Mouse (Mus musculus) forebrain, embryonic 14.5 days (tissue): ENCODE measurements around the gene Kank2. TPM values are rescaled to one million over a fixed set of nuclear protein-coding genes. Genes with fewer than 3 reads are reported as not detected.

Source experiments
- ATAC-seq: fragments of 200-750 bp; cut with Nextera tagmentation; 2 replicates; pipeline ENCODE4 v1.8.0; 2017; ENCODE audit warnings: mild to moderate bottlenecking, moderate library complexity
- DNase-seq: peaks from one replicate; pipeline ENCODE4 v3.0.0-alpha.2; 2015; ENCODE audit warnings: low spot score
- H3K27ac ChIP-seq: fragments of 300-500 bp; sonication (generic); 2 replicates; pipeline ENCODE4 v1.5.1; 2014; ENCODE audit warnings: low read depth, mild to moderate bottlenecking, control low read depth, low read length, moderate library complexity
- H3K27me3 ChIP-seq: fragments of 300-500 bp; sonication (generic); replicated peaks from 2 replicates; pipeline ENCODE4 v1.6.1; 2014; ENCODE audit warnings: low read length, control low read depth, mixed read lengths; ENCODE audit not compliant: control insufficient read depth, insufficient read depth
- H3K36me3 ChIP-seq: fragments of 300-500 bp; sonication (generic); 2 replicates; pipeline ENCODE4 v1.6.1; 2014; ENCODE audit warnings: low read length, control low read depth; ENCODE audit not compliant: control insufficient read depth, insufficient read depth
- H3K4me1 ChIP-seq: fragments of 300-500 bp; sonication (generic); 2 replicates; pipeline ENCODE4 v1.6.1; 2014; ENCODE audit warnings: antibody characterized with exemption, low read length, control low read depth; ENCODE audit not compliant: control insufficient read depth, insufficient read depth
- H3K4me2 ChIP-seq: fragments of 300-500 bp; sonication (generic); 2 replicates; pipeline ENCODE4 v1.6.1; 2014; ENCODE audit warnings: mild to moderate bottlenecking, control low read depth, low read length
- H3K4me3 ChIP-seq: fragments of 300-500 bp; sonication (generic); 2 replicates; pipeline ENCODE4 v1.5.1; 2014; ENCODE audit warnings: low read depth, low read length, control low read depth
- H3K9ac ChIP-seq: fragments of 300-500 bp; sonication (generic); 2 replicates; pipeline ENCODE4 v1.6.1; 2014; ENCODE audit warnings: mild to moderate bottlenecking, low read length, control low read depth, moderate library complexity
- H3K9me3 ChIP-seq: fragments of 300-500 bp; sonication (generic); replicated peaks from 2 replicates; pipeline ENCODE4 v1.6.1; 2016; ENCODE audit warnings: low read length, control low read depth, mixed read lengths; ENCODE audit not compliant: control insufficient read depth
- WGBS: fragments of 180-500 bp; shearing (Covaris S2); extraction: QIAGEN DNeasy Blood & Tissue Kit; methylation state at CpG from one replicate; pipeline ENCODE4 v1.1.7; 2014; 5-methylcytosine and 5-hydroxymethylcytosine counted together
- polyA plus RNA-seq: library from polyadenylated mRNA; unstranded; fragments of >200 nt; fragmentation: Nextera tagmentation; extraction: Ambion mirVana; gene quantifications from 2 replicates; pipeline ENCODE4 v1.2.1, GENCODE M21; 2014

Gene Kank2
- polyA plus RNA-seq, 1 experiment from 2014 or later, result 0.99 TPM

DNA sequence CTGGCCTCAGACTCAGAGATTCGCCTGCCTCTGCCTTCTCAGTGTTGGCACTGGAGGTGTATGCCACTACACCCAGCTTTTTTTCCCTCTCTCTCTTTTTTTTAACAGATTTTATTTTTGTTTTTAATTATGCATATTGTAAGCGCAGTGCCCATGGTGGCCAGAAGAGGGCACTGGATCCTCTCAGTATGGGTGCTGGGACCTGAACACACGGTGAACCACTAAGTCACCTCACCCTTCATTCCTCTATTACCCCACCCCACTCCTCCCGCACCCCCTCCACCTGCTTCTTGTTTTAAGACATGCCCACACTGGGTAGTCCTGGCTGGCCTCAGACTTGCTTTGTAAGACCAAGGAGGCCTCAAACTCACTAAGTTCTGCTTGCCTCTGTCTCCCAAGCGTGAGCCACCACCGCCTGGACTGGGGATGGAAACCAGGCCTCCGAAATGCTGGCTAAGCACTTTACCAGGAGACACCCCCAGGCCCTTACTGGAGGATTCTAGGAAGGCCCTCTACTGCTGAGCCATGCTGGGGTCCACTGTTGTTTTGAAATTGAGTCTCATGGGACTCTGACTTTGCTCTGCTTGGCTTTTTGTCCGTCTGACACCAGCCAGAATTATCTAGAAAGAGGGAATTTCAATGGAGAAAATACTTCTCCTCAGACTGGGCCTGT, 41.7 kb upstream of the Kank2 start:
- ATAC-seq (0 out of 2 replicates have a peak, but pooled peaks have one; percentile 54), DNase-seq (peak; percentile 60)
- 56% methylated on average over 8 of the region's 8 CpGs for WGBS

DNA sequence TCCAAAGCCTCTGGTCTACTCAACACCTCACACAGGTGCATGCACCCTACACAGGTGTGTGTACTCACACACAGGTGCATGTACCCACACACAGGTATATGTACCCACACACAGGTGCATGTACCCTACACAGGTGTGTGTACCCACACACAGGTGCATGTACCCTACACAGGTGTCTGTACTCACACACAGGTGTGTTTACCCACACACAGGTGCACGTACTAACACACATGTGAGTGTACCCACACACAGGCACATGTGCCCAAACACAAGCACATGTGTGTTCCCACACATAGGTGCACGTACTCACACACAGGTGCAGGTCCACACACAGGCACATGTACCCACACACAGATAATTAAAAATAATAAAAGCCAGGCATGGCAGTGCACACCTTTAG, 39.1 kb upstream of the Kank2 start:
- Histone ChIP-seq H3K27me3 (no peaks in the 10 kb centered on the region), H3K4me2 (no peak overlapping the region), H3K9me3 (no peaks in the 10 kb centered on the region), H3K9ac (no peak overlapping the region), H3K4me1 (no peaks in the 10 kb centered on the region), H3K4me3 (no peak overlapping the region), H3K36me3 (no peaks in the 10 kb centered on the region), H3K27ac (no peak overlapping the region)
- no peak for ATAC-seq
- DNase-seq, result no peak
- WGBS, result 95% methylated on average over 2 of the region's 2 CpGs

More for the DNA sequence above, 41.7 kb upstream of the Kank2 start:
- Histone ChIP-seq H3K9me3 (no peaks in the 10 kb centered on the region), H3K4me1 (no peaks in the 10 kb centered on the region), H3K9ac (no peak overlapping the region), H3K27ac (no peak overlapping the region), H3K4me2 (no peak overlapping the region), H3K36me3 (no peaks in the 10 kb centered on the region), H3K27me3 (no peaks in the 10 kb centered on the region), H3K4me3 (no peak overlapping the region)

DNA sequence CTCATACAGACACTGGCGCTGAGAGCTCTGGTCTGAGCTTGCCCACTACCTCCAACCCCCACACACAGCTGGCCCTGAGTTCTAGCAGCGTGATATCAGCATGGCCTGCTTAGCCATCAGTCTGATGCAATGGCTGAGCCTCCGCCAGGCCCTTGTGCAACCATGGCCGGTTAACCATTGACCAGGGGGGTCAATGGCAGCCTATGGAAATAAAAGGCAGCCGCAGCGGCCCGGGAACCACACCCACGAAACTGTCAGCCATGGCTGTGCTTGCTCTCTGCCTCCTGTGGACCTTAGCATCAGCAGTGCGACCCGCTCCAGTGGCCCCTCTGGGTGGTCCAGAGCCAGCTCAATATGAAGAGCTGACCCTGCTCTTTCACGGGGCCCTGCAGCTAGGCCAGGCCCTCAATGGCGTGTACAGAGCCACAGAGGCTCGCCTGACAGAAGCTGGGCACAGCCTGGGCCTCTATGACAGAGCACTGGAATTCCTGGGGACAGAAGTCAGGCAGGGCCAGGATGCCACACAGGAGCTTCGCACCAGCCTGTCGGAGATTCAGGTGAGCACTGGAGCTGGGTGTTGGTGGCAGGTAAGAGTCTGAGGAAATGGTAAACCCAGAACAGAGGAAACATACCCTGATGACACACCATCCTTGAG, 36.8 kb upstream of the Kank2 start, which contains the start of gene Angptl8:
TSS of gene Angptl8 (plus strand) at position 253 of the 655 bp plus-strand sequence.
- ATAC-seq, result no peak
- Histone ChIP-seq H3K4me1 (no peaks in the 10 kb centered on the region), H3K9ac (no peak within 1 kb of the TSS), H3K4me2 (no peak within 1 kb of the TSS), H3K36me3 (no peaks in the 10 kb centered on the region), H3K27me3 (no peaks in the 10 kb centered on the region), H3K9me3 (no peaks in the 10 kb centered on the region), H3K4me3 (no peak within 1 kb of the TSS), H3K27ac (no peak within 1 kb of the TSS)
- no peak for DNase-seq
- 87% methylated on average over 15 of the region's 15 CpGs for WGBS

DNA sequence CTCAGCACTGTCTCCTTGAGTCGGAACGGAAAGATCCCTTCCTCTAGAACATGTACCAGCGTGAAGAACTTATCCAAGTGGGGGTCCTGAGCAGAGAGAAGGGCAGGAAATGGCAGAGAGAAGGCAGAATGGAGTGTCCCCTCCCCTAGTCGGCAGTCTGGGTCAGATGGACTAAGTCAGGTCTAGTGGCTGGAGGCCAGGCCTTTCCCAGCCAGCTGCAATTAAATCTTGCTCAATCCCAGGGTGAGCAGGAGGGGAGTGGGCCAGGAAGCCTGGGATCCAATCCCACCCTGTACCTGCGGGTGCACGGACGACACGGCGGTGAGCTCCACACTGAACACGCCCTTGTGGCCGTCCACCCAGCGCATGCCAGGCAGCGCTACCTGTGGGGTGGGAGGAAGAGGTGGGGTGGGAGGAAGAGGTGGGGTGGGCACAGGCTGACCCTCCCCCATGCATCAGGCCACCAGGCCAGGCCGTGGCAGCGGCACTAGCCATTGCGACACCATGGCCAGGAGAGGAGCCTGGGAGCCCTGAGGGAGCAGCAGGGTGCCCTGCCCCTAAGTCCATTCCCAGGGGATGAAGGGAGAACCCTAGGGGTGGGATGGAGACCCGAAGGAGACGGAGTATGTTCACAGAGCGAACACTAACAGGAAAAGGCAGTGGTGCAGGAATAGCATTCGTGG, 33.2 kb upstream of the Kank2 start:
- 88% methylated on average over 20 of the region's 20 CpGs for WGBS
- H3K9me3 ChIP-seq, result no peaks in the 10 kb centered on the region
- H3K4me3 ChIP-seq, result no peak overlapping the region
- H3K9ac ChIP-seq, result no peak overlapping the region
- no peaks in the 10 kb centered on the region for H3K4me1 ChIP-seq
- H3K4me2 ChIP-seq, result no peak overlapping the region
- no peaks in the 10 kb centered on the region for H3K27me3 ChIP-seq
- no peak for DNase-seq
- no peak for ATAC-seq
- H3K27ac ChIP-seq, result no peak overlapping the region
- no peaks in the 10 kb centered on the region for H3K36me3 ChIP-seq

DNA sequence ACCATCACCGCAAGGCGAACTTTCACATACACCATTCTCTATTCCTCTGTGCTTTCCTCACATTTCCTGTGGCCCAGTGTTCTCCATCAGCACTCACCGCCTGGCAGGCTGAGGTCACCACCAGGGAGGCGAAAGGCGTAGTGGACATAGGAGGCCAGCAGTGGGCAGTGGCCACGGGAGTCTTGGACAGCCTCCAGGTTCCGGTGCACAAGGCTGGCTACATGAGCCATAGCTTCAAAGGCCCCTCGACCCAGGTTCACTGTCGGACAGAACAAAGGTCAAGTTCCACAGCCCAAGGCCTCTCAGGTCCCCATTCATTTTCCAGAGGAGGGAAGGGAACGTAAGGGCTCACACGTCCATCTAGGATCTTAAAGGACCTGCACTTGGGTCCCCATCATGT, 32.4 kb upstream of the Kank2 start:
- ATAC-seq (no peak), DNase-seq (no peak)
- WGBS, result 85% methylated on average over 11 of the region's 11 CpGs
- no peak overlapping the region for H3K4me3 ChIP-seq
- no peak overlapping the region for H3K9ac ChIP-seq
- H3K27ac ChIP-seq, result no peak overlapping the region
- no peaks in the 10 kb centered on the region for H3K9me3 ChIP-seq
- no peaks in the 10 kb centered on the region for H3K4me1 ChIP-seq
- no peak overlapping the region for H3K4me2 ChIP-seq
- no peaks in the 10 kb centered on the region for H3K27me3 ChIP-seq
- H3K36me3 ChIP-seq, result no peaks in the 10 kb centered on the region

DNA sequence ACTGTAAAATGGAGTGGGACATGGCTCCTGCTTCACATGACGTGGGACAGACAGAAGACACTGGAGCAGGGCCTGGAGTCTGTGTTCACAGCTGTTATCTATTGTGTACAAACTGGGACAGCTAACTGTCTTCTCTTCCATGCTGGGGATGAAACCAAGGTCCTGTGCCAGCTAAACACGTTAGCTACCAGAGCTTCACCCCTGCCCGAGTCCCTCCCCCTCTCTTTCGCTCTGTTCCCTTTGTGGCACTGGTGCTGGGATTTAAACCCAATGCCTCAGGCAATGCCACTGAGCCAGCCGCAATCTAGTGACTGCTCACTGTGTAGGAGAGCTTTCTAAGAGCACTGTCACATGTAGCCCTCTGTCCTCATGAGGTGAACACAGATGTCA, 31.9 kb upstream of the Kank2 start:
- H3K4me2 ChIP-seq, result no peak overlapping the region
- H3K27me3 ChIP-seq, result no peaks in the 10 kb centered on the region
- 72% methylated on average over 5 of the region's 5 CpGs for WGBS
- no peaks in the 10 kb centered on the region for H3K9me3 ChIP-seq
- ATAC-seq (no peak), DNase-seq (no peak)
- no peaks in the 10 kb centered on the region for H3K4me1 ChIP-seq
- H3K27ac ChIP-seq, result no peak overlapping the region
- H3K4me3 ChIP-seq, result no peak overlapping the region
- H3K9ac ChIP-seq, result no peak overlapping the region
- no peaks in the 10 kb centered on the region for H3K36me3 ChIP-seq

DNA sequence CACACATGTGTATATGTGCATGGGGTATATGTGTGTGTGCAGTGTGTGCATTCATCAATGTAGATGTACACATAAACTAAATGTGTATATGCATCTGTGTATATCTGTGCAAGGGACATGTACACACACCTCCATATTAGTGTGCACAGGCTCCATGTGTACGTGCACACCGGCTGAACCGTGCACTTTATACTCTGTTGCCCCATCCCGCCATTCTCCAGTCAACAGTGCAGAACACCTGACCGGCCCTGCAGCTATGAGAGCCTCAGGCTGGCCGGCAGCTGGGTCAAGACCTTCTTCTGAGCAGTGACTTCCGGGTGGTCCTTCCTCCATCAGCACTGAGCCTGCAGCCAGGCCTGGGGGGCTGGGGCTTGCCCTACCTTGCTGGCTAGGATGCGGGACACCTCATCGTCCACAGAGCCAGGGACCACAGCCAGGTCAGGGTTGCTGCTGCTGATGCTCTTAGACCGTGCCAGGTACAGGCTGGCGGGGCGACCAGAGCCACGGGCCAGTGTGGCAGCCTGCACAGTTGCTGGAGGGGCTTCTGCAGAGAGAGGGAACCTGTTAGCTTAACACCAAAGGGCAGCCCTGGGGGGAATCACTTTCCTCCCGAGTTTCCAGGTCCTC, 31.4 kb upstream of the Kank2 start:
- no peak for ATAC-seq
- DNase-seq, result no peak
- WGBS, result 90% methylated on average over 14 of the region's 14 CpGs
- H3K4me1 ChIP-seq, result no peaks in the 10 kb centered on the region
- H3K9me3 ChIP-seq, result no peaks in the 10 kb centered on the region
- no peak overlapping the region for H3K4me3 ChIP-seq
- H3K36me3 ChIP-seq, result no peaks in the 10 kb centered on the region
- H3K27ac ChIP-seq, result no peak overlapping the region
- no peaks in the 10 kb centered on the region for H3K27me3 ChIP-seq
- H3K4me2 ChIP-seq, result no peak overlapping the region
- H3K9ac ChIP-seq, result no peak overlapping the region

DNA sequence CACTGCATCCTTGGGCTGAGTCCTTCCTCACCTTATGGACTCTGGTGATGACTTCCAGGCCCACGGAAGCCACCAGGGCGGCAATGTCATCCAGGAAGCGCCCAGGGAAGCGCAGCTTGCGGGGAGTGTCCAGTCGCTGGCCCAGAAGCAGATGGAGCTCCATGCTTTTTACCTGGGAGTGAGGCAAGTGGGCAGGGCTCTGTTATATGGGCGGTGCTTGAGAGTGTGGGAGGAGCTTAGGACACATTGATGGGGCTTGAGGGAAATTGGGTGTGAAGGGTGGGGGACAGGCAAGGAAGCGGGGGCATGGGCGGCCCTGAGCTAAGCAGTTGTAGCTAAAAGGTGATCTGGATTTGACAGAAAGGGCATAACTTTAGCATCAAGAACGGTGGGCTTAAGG, 25.8 kb upstream of the Kank2 start:
- H3K36me3 ChIP-seq, result no peaks in the 10 kb centered on the region
- H3K4me3 ChIP-seq, result no peak overlapping the region
- DNase-seq (no peak), ATAC-seq (no peak)
- no peaks in the 10 kb centered on the region for H3K4me1 ChIP-seq
- H3K4me2 ChIP-seq, result no peak overlapping the region
- H3K27me3 ChIP-seq, result no peaks in the 10 kb centered on the region
- H3K9ac ChIP-seq, result no peak overlapping the region
- 66% methylated on average over 10 of the region's 10 CpGs for WGBS
- no peak overlapping the region for H3K27ac ChIP-seq
- no peaks in the 10 kb centered on the region for H3K9me3 ChIP-seq
